Mouse (Mus musculus) kidney, postnatal 14 days (tissue): ENCODE results near the gene Lmf1.
A peak's percentile ranks its signal among the peaks of the same experiment; 100 is the strongest.

Experiments
- DNase-seq: peaks from one replicate; pipeline ENCODE4 v3.0.0; 2022; ENCODE audit warnings: mixed read lengths

Lmf1 gene

GRCm38 (mm10) chr17:25608137-25608785 lies 29.4 kb downstream of the Lmf1 start:
- no peak for DNase-seq

GRCm38 (mm10) chr17:25608821-25609505 lies 30.1 kb downstream of the Lmf1 start:
- no peak for DNase-seq

GRCm38 (mm10) chr17:25609506-25609828 lies 30.6 kb downstream of the Lmf1 start:
- no peak for DNase-seq

- peak; percentile 23 for DNase-seq
Measured at GRCm38 (mm10) chr17:25610151-25610550, 31.3 kb downstream of the Lmf1 start.

- DNase-seq: no peak
Measured at GRCm38 (mm10) chr17:25612537-25612936, 33.7 kb downstream of the Lmf1 start.

- DNase-seq: no peak
Measured at GRCm38 (mm10) chr17:25613323-25613722, 34.4 kb downstream of the Lmf1 start.

GRCm38 (mm10) chr17:25614723-25615510 lies 36.0 kb downstream of the Lmf1 start:
- no peak for DNase-seq

GRCm38 (mm10) chr17:25618508-25619056 lies 39.7 kb downstream of the Lmf1 start:
- DNase-seq: peak; percentile 32

- no peak for DNase-seq
Measured at GRCm38 (mm10) chr17:25623441-25623840, 44.6 kb downstream of the Lmf1 start.

- no peak for DNase-seq
Measured at GRCm38 (mm10) chr17:25623935-25624334, 45.0 kb downstream of the Lmf1 start.

GRCm38 (mm10) chr17:25624446-25625119 lies 45.7 kb downstream of the Lmf1 start:
- no peak for DNase-seq

- DNase-seq: no peak
Measured at GRCm38 (mm10) chr17:25625282-25625681, 46.4 kb downstream of the Lmf1 start.

GRCm38 (mm10) chr17:25626196-25627043 lies 47.5 kb downstream of the Lmf1 start:
- DNase-seq: no peak

- DNase-seq: no peak
Measured at GRCm38 (mm10) chr17:25630313-25630712, 51.4 kb downstream of the Lmf1 start.

- DNase-seq: no peak
Measured at GRCm38 (mm10) chr17:25634070-25634469, 55.2 kb downstream of the Lmf1 start.

- no peak for DNase-seq
Measured at GRCm38 (mm10) chr17:25635387-25635786, 56.5 kb downstream of the Lmf1 start.

- no peak for DNase-seq
Measured at GRCm38 (mm10) chr17:25635806-25636205, 56.9 kb downstream of the Lmf1 start.

GRCm38 (mm10) chr17:25637986-25638385 lies 59.1 kb downstream of the Lmf1 start:
- DNase-seq: no peak

- DNase-seq: no peak
Measured at GRCm38 (mm10) chr17:25638442-25638841, 59.6 kb downstream of the Lmf1 start.

GRCm38 (mm10) chr17:25640956-25641355 lies 62.1 kb downstream of the Lmf1 start:
- DNase-seq: no peak

- no peak for DNase-seq
Measured at GRCm38 (mm10) chr17:25642032-25642431, 63.1 kb downstream of the Lmf1 start.
